Mouse (Mus musculus) brain, adult 2 months (tissue): Measurements from ENCODE around the gene Bcl2.
"Not testable (repeated sequence)": the region's sequence is repeated elsewhere in the genome, so short reads cannot be mapped to it uniquely, and the experiment has no call there.

ENCODE experiments used
- DNase-seq: peaks from one replicate; pipeline ENCODE4 v3.0.0; 2011; ENCODE audit warnings: low read depth, low spot score

Gene Bcl2

GRCm38 (mm10) chr1:106713621-106714529, at the start of gene Bcl2:
Bcl2 (minus strand) TSS chr1:106714274.
- peak; percentile 82 for DNase-seq

DNA sequence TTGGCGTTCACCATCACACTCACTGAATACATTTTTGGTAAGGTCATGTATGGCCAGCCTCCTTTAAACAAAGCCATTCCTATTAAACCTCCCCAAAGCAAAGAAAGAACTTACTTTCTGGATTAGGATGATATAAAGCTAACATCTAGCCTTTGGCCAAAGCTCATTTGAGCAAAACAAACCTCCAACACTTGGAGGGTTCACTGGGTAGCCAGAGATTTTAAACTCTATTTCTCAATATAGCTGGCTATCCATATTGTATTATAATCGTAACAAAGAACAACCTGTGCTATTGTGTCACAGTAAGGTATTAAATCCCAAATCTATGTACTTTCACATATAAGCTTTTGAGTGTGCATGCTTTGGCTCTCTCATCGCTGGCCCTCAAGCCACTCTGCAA, 46.7 kb upstream of the Bcl2 start:
- DNase-seq = no peak

GRCm38 (mm10) chr1:106759572-106760435, 45.7 kb upstream of the Bcl2 start, which contains the start of gene Kdsr:
Kdsr (minus strand) TSS chr1:106759727.
- peak; percentile 99 for DNase-seq

DNA sequence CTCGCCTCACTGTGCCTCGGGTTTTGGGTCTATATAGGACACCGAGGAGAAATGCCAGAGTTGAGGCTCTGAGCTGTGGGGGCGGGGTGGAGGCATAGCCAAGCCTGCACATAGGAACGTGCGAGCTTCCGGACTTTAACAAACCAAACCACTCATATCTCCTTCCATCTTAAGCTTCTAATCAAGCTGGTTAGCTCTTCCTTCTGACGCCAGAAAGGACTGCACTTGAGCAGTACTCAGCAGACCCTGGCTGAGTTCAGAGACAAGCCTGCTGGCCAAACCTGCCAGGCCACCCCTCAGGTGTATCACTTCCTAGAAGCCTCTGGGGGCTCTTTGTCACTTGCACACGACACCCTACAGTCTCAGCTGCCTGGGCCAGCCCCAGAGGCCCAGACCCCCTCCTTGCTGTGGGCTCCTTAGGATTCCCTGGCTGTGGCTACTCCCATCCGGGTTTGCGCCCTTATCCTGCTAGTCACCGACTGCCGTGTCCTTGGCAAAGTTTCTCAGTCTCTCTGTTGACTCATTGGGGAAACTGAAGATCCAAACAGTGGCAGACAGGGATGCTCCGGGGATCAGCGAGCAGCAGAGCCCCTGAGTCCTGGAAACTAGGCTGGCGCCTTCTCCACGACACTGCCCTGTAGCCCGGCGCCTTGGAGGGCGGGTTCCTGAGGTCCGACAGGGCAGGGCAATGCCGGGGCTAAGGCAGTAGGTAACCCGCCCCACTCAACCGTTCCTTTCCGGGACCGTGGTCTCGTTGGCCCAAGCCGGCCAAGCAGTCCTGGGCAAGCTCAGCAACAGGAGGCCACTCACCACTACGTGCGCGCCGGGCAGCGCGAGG, 44.9 kb upstream of the Bcl2 start:
- DNase-seq = peak; percentile 48

- DNase-seq = no peak
Measured at GRCm38 (mm10) chr1:106756633-106757032, 42.6 kb upstream of the Bcl2 start.

- DNase-seq = no peak
Measured at GRCm38 (mm10) chr1:106752013-106752412, 37.9 kb upstream of the Bcl2 start.

DNA sequence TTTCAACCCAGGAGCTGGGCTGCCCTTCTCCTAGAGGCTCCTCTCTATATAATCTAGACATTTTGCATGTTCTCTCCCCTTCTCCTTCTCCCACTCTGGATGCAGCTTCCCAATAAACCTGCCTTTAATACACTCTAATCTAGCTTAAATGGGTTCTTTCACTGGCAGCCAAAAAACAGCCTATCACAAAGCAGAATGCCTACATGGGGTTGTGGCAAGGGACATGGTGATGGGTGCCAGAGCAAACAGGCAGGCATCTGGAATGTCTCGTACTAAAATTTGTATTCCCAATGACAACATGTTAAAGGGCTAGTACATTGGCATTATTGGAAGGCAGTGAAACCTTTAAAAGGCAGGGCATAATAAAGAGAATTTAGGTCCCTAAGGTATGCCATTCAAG, 36.6 kb upstream of the Bcl2 start:
- no peak for DNase-seq

- DNase-seq = no peak
Measured at GRCm38 (mm10) chr1:106748555-106749315, 34.7 kb upstream of the Bcl2 start.

DNA sequence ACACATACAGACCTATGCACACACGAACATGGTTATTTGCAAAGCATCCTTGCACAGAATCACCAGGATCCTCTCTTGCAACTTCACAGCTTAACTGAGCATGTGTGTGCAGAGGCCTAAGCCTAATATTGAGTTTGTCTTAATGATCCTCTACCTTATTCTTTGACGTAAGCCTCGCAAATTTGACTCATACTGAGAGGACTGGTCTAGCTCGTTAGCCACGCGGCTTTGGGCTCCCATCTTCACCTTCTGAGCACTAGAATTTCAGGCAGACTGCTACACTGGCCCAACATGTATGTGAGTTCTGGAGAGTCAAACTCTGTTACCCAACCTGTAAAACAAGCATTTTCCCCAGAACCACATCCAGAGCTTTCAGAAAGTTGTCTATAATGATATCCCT, 28.9 kb upstream of the Bcl2 start:
- no peak for DNase-seq

DNA sequence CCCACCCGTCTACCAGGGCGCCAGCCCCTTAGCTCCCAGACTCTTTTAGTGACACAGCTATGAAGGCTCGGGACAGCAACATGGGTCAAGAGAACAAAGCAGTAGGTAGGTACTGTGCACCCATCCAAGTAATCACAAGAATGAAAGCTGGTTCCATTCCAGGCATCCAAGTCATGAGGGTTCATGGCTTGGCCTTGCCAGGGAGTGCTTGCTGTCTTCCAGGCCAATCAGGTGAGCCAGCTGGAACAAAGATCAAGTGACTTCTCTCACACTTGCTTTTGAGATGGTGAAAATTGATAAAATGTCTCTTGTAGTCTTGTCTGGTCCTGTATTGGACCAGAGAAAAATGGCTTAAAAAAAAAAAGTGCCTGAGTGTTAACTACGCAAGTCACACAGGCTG, 26.7 kb upstream of the Bcl2 start:
- DNase-seq = no peak

DNA sequence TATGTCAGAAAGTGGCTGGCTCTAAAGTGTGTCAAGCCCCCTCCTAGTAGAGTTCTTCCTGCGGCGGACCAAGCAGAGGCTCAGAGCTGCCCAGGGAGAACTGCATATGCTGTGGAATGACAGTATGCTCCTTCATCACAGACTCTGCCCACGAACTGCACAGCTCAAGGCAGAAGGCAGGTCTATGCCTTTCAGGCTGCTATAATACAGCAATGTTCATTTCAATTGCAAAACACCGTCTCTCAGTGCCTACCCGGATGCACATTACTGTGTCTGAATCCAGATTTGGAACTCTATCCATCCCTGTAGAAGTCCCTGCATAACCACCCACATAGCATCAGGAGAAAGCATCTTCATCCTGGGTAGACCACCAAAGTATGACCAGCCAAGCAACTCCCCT, 25.7 kb upstream of the Bcl2 start:
- DNase-seq = peak; percentile 16

DNA sequence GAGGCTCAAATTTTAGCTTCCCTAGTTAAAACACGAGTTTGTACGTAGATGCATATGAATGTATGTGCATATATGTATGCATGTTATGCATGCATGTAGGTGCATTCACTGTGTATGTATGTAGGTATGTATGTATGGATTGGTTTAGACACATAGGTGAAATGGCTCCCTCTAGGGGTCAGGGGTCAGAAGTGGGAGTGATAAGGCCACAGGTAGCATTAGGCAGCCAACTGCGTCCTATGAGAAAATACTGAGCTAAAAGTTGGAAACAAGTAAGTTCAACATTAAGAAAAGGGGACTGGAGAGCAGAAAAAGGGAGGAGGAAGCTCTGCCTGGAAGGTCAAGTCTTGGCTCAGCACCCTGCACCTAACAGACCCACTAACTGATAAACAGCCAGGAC, 24.0 kb upstream of the Bcl2 start:
- peak; percentile 43 for DNase-seq

- no peak for DNase-seq
Measured at GRCm38 (mm10) chr1:106736211-106736610, 22.1 kb upstream of the Bcl2 start.

DNA sequence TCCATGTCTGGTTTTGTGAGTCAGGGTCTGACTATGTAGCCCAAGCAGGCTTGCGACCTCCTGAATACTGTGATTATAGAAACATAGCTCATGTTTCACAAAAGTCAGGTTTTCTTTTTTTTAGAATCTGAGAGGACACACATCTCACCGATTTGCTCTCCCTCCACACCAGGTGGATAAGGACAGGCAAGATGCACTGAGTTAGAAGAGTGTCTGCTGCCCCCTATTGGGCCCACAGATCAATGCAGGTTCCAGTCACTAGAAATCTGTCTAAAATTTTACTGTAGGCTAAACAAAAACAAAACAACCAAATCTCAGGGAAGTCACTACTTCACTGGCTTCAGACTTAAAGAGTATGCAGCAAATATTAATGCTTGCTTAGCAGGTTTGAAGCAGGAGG, 21.5 kb upstream of the Bcl2 start:
- peak; percentile 75 for DNase-seq

- DNase-seq = no peak
Measured at GRCm38 (mm10) chr1:106722061-106722460, 8.0 kb upstream of the Bcl2 start.

- DNase-seq = not testable (repeated sequence)
Measured at GRCm38 (mm10) chr1:106717736-106718135, 3.7 kb upstream of the Bcl2 start.

- peak; percentile 85 for DNase-seq
Measured at GRCm38 (mm10) chr1:106717071-106717601, 3.1 kb upstream of the Bcl2 start.

GRCm38 (mm10) chr1:106716141-106716540, 2.1 kb upstream of the Bcl2 start:
- DNase-seq = no peak

GRCm38 (mm10) chr1:106715111-106716083, 1.3 kb upstream of the Bcl2 start:
- no peak for DNase-seq
